Mouse (Mus musculus) neural tube, embryonic 12.5 days (tissue): Measurements from ENCODE around the gene Mkrn1. TPM values are rescaled to one million over a fixed set of nuclear protein-coding genes. Genes with fewer than 3 reads are reported as not detected.
A peak's percentile ranks its signal among the peaks of the same experiment; 100 is the strongest.
"Not testable (repeated sequence)": the region's sequence is repeated elsewhere in the genome, so short reads cannot be mapped to it uniquely, and the experiment has no call there.

Experiments used
- ATAC-seq: fragments of 200-750 bp; cut with Nextera tagmentation; 2 replicates; pipeline ENCODE4 v1.8.0; 2017; ENCODE audit warnings: low read depth, mild to moderate bottlenecking, moderate TSS enrichment, moderate library complexity; ENCODE audit not compliant: low FRiP score
- H3K27ac ChIP-seq: fragments of 300-500 bp; sonication (generic); 2 replicates; pipeline ENCODE4 v1.5.1; 2016
- H3K27me3 ChIP-seq: fragments of 300-500 bp; sonication (generic); replicated peaks from 2 replicates; pipeline ENCODE4 v1.6.1; 2016; ENCODE audit warnings: mild to moderate bottlenecking
- H3K36me3 ChIP-seq: fragments of 300-500 bp; sonication (generic); 2 replicates; pipeline ENCODE4 v1.6.1; 2016; ENCODE audit warnings: mild to moderate bottlenecking
- H3K4me1 ChIP-seq: fragments of 300-500 bp; sonication (generic); 2 replicates; pipeline ENCODE4 v1.6.1; 2016
- H3K4me2 ChIP-seq: fragments of 300-500 bp; sonication (generic); replicated peaks from 2 replicates; pipeline ENCODE4 v1.6.1; 2016; ENCODE audit warnings: mild to moderate bottlenecking
- H3K4me3 ChIP-seq: fragments of 300-500 bp; sonication (generic); 2 replicates; pipeline ENCODE4 v1.5.1; 2016
- H3K9ac ChIP-seq: fragments of 300-500 bp; sonication (generic); 2 replicates; pipeline ENCODE4 v1.6.1; 2016; ENCODE audit warnings: mild to moderate bottlenecking
- H3K9me3 ChIP-seq: fragments of 300-500 bp; sonication (generic); 2 replicates; pipeline ENCODE4 v1.6.1; 2016; ENCODE audit warnings: mild to moderate bottlenecking
- WGBS: fragments of 180-500 bp; shearing (Covaris S2); methylation state at CpG from one replicate; pipeline ENCODE4 v1.1.7; 2016; 5-methylcytosine and 5-hydroxymethylcytosine counted together
- polyA plus RNA-seq: library from polyadenylated mRNA; unstranded; fragments of >200 nt; fragmentation: Nextera tagmentation; extraction: Ambion mirVana; gene quantifications from 2 replicates; pipeline ENCODE4 v1.2.1, GENCODE M21; 2016

Gene Mkrn1
- polyA plus RNA-seq, 1 experiment from 2014 or later = 209 TPM

DNA sequence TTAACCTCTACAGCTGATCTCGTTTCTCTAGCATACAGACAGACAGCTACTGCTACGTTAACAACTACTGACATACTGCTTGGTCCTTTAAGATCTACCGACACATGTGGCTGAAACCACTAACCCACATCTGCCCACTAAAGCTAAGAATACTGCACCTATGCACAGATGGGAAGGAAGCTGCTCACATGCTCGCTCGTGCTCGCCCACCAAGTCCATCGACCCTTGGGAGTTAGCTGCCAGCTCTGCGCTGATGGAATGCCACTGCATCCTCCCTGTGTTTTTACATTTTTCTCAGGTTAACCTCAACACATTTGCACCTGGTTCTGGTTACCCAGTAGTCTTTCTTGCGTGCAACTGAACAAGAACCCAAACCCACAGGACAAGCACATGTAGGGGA, 21.9 kb downstream of the Mkrn1 start:
- ATAC-seq = no peak
- no peak overlapping the region for H3K4me3 ChIP-seq
- H3K9ac ChIP-seq = no peak overlapping the region
- no peaks in the 10 kb centered on the region for H3K4me1 ChIP-seq
- H3K9me3 ChIP-seq = no peaks in the 10 kb centered on the region
- no peak overlapping the region for H3K4me2 ChIP-seq
- 94% methylated on average over 9 of the region's 9 CpGs for WGBS
- H3K36me3 ChIP-seq = peaks cover 50% of the 10 kb centered on the region
- no peaks in the 10 kb centered on the region for H3K27me3 ChIP-seq
- no peak overlapping the region for H3K27ac ChIP-seq

DNA sequence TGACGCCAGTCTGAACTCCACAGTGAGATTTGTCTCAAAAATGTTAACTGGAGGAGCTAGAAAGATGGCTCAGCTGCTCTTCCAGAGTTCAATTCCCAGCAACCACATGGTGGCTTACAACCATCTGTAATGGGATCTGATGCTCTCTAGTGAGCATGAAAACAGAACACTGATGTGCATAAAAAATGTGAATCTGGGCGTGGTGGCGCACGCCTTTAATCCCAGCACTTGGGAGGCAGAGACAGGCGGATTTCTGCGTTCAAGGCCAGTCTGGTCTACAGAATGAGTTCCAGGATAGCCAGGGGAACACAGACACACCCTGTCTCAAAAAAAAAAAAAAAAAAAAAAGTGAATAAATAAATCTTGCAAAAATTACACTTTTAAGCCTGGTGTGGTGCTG, 23.2 kb downstream of the Mkrn1 start:
- Histone ChIP-seq H3K4me1 (no peaks in the 10 kb centered on the region), H3K36me3 (peaks cover 47% of the 10 kb centered on the region), H3K27me3 (no peaks in the 10 kb centered on the region), H3K4me3 (no peak overlapping the region), H3K4me2 (no peak overlapping the region), H3K27ac (no peak overlapping the region), H3K9ac (no peak overlapping the region), H3K9me3 (no peaks in the 10 kb centered on the region)
- 93% methylated on average over 6 of the region's 6 CpGs for WGBS
- ATAC-seq = no peak

DNA sequence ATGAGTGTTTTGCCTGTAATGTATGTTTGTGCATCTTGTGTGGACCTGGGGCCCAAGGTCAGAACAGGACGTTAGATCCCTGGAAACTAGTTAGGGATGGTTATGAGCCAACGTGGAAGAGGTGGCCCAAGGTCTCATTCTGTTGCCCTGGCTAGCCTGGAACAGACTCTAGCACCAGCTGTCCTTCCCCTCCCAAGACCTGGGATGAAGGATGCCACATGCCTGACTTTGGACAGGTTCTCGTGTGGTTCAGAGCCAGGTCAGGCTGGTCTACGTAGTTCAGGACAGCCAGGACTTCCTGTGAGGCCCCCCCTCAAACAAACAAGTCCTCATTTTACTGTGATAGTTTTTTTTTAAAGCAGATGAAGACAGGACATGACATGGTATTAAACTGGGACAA, 24.3 kb downstream of the Mkrn1 start:
- Histone ChIP-seq H3K9me3 (no peaks in the 10 kb centered on the region), H3K4me1 (no peaks in the 10 kb centered on the region), H3K4me2 (no peak overlapping the region), H3K27ac (no peak overlapping the region), H3K36me3 (peaks cover 43% of the 10 kb centered on the region), H3K9ac (no peak overlapping the region), H3K4me3 (no peak overlapping the region), H3K27me3 (no peaks in the 10 kb centered on the region)
- WGBS = 80% methylated on average over 4 of the region's 4 CpGs
- no peak for ATAC-seq

DNA sequence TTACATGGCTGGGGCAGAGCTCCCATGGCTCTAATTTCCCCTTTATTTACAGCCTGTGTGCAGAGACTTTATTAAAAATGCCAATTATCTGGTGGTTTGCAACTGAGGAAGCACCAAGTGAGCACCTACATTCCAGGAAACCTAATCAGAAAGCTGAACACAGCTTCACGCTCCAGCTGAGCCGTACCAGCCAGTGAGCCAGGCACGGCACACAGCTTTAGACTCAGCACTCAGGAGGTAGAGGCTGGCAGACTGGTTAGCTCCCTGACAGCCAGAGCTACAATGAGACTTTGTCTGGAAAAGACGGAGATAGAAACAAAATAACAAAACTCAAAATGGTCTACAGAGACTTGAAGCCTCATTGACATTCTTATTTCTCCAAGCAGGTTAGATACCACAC, 24.8 kb downstream of the Mkrn1 start:
- Histone ChIP-seq H3K27ac (no peak overlapping the region), H3K27me3 (no peaks in the 10 kb centered on the region), H3K4me3 (no peak overlapping the region), H3K36me3 (peaks cover 41% of the 10 kb centered on the region), H3K4me2 (no peak overlapping the region), H3K4me1 (no peaks in the 10 kb centered on the region), H3K9me3 (no peaks in the 10 kb centered on the region), H3K9ac (no peak overlapping the region)
- WGBS = 77% methylated on average over 4 of the region's 4 CpGs
- no peak for ATAC-seq

DNA sequence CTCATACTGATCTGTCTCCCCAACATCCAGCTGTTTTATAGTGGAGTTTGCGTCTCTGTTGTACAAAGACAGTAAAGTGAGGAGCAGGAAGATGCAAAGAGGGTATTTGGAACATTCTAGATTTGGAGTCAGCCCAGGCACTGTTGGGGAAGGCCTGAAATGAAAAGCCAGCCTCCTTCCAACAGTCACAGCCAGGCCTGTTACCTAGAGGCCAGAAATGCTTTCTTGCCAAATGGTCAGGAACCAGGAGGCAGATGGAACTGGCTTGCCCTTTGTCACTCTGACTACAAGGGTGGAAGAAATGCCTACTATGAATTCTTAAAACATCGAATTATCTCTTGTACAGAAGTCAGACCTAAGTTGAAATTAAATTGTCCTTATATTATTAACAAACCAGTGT, 30.3 kb downstream of the Mkrn1 start:
- Histone ChIP-seq H3K4me2 (no peak overlapping the region), H3K9ac (no peak overlapping the region), H3K36me3 (peaks cover 4% of the 10 kb centered on the region; the same call in 1 of the 2 replicates), H3K27me3 (no peaks in the 10 kb centered on the region), H3K4me1 (no peaks in the 10 kb centered on the region), H3K27ac (no peak overlapping the region), H3K4me3 (no peak overlapping the region), H3K9me3 (no peaks in the 10 kb centered on the region)
- ATAC-seq = no peak
- 87% methylated on average over 2 of the region's 2 CpGs for WGBS

DNA sequence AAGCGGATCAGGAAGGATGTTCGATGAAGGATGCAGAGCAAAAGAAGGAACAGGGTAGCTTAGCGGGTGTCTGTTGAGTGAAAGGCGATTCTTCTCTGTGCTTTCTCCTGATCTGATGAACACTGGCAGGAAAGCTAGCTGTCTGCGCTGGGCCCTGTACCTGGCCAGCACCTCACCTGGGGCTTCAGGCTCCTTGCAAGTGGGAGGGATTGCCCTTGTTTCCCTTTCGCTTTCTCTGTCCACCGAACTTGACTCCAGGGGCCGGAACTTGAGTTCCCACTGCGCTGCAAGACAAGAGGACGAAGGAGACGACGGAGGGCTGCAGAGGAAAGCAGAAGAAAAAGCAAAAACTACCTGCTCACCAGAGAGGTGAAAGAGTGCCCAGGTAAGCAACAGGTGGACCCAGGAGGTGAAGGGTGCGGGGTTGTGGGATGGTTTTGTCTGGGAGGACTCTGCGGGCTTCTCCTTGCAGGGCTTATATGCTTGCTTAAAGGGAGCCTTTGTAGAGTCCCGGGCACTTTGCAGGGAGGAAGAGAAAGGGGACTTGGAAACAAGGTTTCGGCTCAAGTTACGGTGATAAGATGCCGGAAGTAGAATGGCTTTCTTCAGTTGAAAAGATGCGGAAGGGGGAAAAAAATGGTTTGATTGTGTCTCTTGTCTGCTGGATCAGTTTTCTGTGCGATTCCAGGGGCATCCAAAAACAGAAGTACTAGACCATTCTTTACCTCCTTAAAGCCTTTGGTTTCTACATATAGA, 39.0 kb downstream of the Mkrn1 start, which contains the start of gene Rab19:
Rab19 (plus strand) TSS at position 51 of the 756 bp plus-strand sequence.
- peaks cover 15% of the 10 kb centered on the region for H3K4me1 ChIP-seq
- ATAC-seq = no peak
- peak within 1 kb of the TSS; percentile 53 for H3K4me2 ChIP-seq
- H3K27me3 ChIP-seq = peaks cover 5% of the 10 kb centered on the region; the same call in 1 of the 2 replicates
- no peak within 1 kb of the TSS for H3K9ac ChIP-seq
- no peaks in the 10 kb centered on the region for H3K36me3 ChIP-seq
- H3K27ac ChIP-seq = no peak within 1 kb of the TSS
- no peaks in the 10 kb centered on the region for H3K9me3 ChIP-seq
- H3K4me3 ChIP-seq = 0 out of 2 replicates have a peak within 1 kb of the TSS, but pooled peaks have one; percentile 13
- WGBS = 13% methylated on average over 20 of the region's 20 CpGs

DNA sequence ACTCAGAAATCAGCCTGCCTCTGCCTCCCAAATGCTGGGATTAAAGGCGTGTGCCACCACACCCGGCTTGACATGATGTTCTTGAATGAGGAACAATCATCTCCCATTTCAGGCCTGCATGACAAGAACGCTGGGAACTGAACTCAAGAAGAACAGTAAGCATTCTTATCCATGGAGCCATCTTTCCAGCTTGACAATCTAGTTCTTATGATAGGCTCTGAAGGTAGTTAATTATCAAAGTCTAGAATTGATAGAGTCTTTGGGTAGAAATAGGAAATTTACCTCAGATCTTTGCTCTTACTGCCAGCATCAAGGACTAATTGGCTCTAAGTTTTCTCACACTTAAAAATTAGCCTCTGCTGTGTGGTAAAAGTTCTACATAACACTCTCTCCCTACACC, 40.0 kb downstream of the Mkrn1 start:
- WGBS = 93% methylated on average over 3 of the region's 3 CpGs
- Histone ChIP-seq H3K4me3 (no peak overlapping the region), H3K4me2 (no peak overlapping the region), H3K27me3 (peaks cover 5% of the 10 kb centered on the region; the same call in 1 of the 2 replicates), H3K4me1 (peaks cover 20% of the 10 kb centered on the region), H3K27ac (no peak overlapping the region), H3K9me3 (no peaks in the 10 kb centered on the region), H3K9ac (no peak overlapping the region), H3K36me3 (no peaks in the 10 kb centered on the region)
- ATAC-seq = no peak

DNA sequence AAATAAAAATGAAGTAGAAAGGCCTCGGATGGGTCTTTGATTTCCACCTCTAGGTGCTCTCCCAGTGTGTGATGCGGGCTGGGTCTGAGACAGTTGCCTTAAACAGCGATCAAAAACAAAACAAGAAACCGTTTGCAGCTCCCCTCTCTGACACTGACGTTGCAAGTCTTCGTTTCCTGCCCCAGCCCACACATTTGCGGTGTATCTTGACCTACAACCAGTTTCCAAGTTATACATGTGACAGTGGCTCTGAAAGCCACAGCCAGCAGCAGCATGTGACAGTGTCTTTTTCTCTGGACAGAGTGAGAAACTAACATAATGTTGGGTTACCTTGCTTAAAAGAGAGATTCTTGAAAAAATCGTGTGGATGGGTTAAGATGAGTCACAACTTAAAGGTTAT, 40.5 kb downstream of the Mkrn1 start:
- no peaks in the 10 kb centered on the region; the same call in 1 of the 2 replicates for H3K36me3 ChIP-seq
- H3K4me1 ChIP-seq = peaks cover 20% of the 10 kb centered on the region
- no peak overlapping the region for H3K27ac ChIP-seq
- peaks cover 5% of the 10 kb centered on the region; the same call in 1 of the 2 replicates for H3K27me3 ChIP-seq
- no peak overlapping the region for H3K4me2 ChIP-seq
- 85% methylated on average over 8 of the region's 8 CpGs for WGBS
- no peaks in the 10 kb centered on the region for H3K9me3 ChIP-seq
- H3K4me3 ChIP-seq = no peak overlapping the region
- no peak for ATAC-seq
- no peak overlapping the region for H3K9ac ChIP-seq

DNA sequence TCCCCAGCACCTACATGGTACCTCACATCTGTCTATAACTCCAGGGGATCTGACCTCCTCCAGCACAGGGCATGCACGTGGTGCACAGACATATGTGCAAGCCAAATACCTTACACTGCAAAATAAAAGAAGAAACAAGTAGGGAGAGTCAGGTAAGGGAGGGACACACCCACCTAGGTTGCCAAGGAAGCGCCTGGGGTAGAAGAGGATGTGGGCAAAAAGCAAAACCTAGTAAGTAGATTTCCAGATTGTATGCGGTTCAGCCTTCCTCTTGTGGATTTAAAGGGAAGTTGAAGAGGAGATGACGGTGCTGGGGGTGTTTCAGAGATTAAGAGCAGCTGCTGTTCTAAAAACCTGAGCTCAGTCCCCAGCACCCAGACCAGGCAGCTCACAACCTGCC, 41.0 kb downstream of the Mkrn1 start:
- Histone ChIP-seq H3K4me3 (no peak overlapping the region), H3K4me2 (no peak overlapping the region), H3K27me3 (peaks cover 5% of the 10 kb centered on the region; the same call in 1 of the 2 replicates), H3K27ac (no peak overlapping the region), H3K9me3 (no peaks in the 10 kb centered on the region), H3K4me1 (peaks cover 20% of the 10 kb centered on the region), H3K9ac (no peak overlapping the region), H3K36me3 (peaks cover 4% of the 10 kb centered on the region)
- 66% methylated on average over 4 of the region's 4 CpGs for WGBS
- no peak for ATAC-seq

DNA sequence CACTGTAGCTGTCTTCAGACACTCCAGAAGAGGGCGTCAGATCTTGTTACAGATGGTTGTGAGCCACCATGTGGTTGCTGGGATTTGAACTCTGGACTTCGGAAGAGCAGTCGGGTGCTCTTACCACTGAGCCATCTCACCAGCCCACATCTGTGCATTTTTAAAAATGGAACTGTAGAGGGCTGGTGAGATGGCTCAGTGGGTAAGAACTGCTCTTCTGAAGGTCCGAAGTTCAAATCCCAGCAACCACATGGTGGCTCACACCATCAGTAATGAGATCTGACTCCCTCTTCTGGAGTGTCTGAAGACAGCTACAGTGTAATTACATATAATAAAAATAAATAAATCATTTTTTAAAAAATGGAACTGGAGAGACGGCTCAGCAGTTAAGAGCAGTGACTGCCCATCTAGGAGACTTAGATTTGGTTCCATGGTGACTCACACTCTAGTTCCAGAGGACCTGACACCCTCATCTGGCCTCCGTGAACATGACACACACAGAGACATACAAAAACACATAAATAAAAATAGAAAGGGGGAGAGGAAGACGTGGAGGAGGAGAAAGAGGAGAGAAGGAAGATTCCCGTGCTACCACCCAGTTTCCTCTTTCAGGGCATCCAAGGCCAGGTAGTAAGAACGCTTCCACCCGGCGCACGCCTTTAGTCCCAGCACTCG, 42.0 kb downstream of the Mkrn1 start:
- H3K9ac ChIP-seq, H3K36me3 ChIP-seq, H3K27ac ChIP-seq, H3K27me3 ChIP-seq, H3K9me3 ChIP-seq, H3K4me3 ChIP-seq, ATAC-seq, H3K4me2 ChIP-seq: not testable (repeated sequence)
- 82% methylated on average over 13 of the region's 13 CpGs for WGBS
- peaks cover 23% of the 10 kb centered on the region for H3K4me1 ChIP-seq

DNA sequence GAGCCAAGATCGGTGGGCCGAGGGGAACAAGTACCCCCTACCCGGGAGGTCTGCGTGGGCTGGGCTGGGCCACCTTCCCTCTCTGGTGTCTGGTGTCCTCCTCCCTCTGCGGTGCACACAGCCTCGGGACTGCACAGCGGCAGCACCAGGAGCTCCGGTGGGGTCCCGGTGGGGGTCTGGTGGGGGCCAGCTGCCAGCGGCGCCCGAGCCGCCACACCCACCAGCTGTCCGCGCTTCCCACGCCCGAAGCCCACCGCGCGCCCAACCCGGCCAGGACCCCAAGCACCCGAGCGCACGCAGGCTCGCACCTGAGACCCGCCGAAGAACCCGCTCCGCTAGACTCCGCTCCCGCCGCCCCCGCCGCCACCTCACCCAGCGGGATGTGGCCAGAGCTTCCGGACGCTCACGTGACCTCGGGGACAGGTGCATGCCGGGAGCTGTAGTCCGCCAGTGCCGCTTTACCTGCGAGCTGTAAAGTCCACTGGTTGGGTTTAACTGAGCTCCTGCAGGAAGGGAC, 42.9 kb downstream of the Mkrn1 start, which contains the start of gene Slc37a3:
Slc37a3 (minus strand) TSS at position 365 of the 517 bp plus-strand sequence.
- peaks cover 32% of the 10 kb centered on the region for H3K4me1 ChIP-seq
- peak; percentile 93 for ATAC-seq
- peak within 1 kb of the TSS; percentile 86 for H3K4me3 ChIP-seq
- H3K4me2 ChIP-seq = peak within 1 kb of the TSS; percentile 80
- no peak within 1 kb of the TSS for H3K27ac ChIP-seq
- H3K27me3 ChIP-seq = peaks cover 5% of the 10 kb centered on the region; the same call in 1 of the 2 replicates
- under 1% methylated on average over 43 of the region's 43 CpGs for WGBS
- H3K36me3 ChIP-seq = peaks cover 9% of the 10 kb centered on the region
- peak within 1 kb of the TSS; percentile 88 for H3K9ac ChIP-seq
- 0 out of 2 replicates have a peak, but pooled peaks cover 5% of the 10 kb centered on the region for H3K9me3 ChIP-seq

DNA sequence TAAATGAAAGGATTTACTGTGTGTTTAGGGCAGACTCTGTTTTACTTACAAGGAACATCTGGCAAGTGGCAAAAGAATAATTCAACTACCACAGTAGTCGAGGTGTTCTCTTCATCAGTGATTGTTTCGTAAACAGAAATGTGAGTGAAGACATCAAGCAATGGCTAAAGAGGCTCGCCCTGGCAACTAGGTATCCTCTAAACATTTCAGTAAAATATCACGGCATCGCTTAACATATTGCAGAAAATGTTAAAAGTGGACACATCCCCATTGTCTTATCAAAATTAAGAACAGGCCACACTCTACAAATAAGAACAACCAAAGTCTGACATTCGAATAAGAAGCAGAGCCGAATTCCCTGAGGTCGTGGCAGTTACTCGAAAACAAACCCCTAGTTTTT, 43.5 kb downstream of the Mkrn1 start:
- 24% methylated on average over 9 of the region's 9 CpGs for WGBS
- ATAC-seq = no peak
- H3K9ac ChIP-seq = peak overlapping the region; percentile 88
- H3K4me3 ChIP-seq = peak overlapping the region; percentile 86
- H3K4me2 ChIP-seq = peak overlapping the region; percentile 80
- peaks cover 5% of the 10 kb centered on the region; the same call in 1 of the 2 replicates for H3K27me3 ChIP-seq
- peaks cover 9% of the 10 kb centered on the region for H3K36me3 ChIP-seq
- no peak overlapping the region for H3K27ac ChIP-seq
- H3K4me1 ChIP-seq = peaks cover 32% of the 10 kb centered on the region
- 0 out of 2 replicates have a peak, but pooled peaks cover 5% of the 10 kb centered on the region for H3K9me3 ChIP-seq
